Mouse (Mus musculus): ENCODE results near the gene Ptger1. TPM values are rescaled to one million over a fixed set of nuclear protein-coding genes. Genes with fewer than 3 reads are reported as not detected.

Gene Ptger1
- polyA plus RNA-seq, 2 experiments: 0.18 to 0.19 TPM

GRCm38 (mm10) chr8:83649699-83650098 lies 16.8 kb upstream of the Ptger1 start:
- ATAC-seq (ENCODE audit: insufficient read depth) (no peak), DNase-seq (ENCODE audit: low read depth in 3 of 3, low spot score in 3 of 3) (no peak)
- TF ChIP-seq CTCF (IDR thresholded peaks at IDR 0.05; ENCODE audit: low read depth) (no peak), EP300 (IDR thresholded peaks at IDR 0.05; ENCODE audit: low read depth) (no peak)
- no peaks in the 10 kb centered on the region for H3K9me3 ChIP-seq (ENCODE audit: control insufficient read depth, low read length)
- H3K9ac ChIP-seq (replicated peaks): no peak overlapping the region
- no peaks in the 10 kb centered on the region for H3K36me3 ChIP-seq (replicated peaks; ENCODE audit: control insufficient read depth, insufficient read depth, low read depth)
- H3K27me3 ChIP-seq (ENCODE audit: control insufficient read depth, insufficient read depth, low read length): no peaks in the 10 kb centered on the region
- H3K4me3 ChIP-seq (ENCODE audit: insufficient read depth in 1 of 2, low read depth in 2 of 2, low read length in 2 of 2): no peak overlapping the region
- no peak overlapping the region for H3K27ac ChIP-seq
- WGBS (ENCODE audit: insufficient replicate concordance): 83% methylated on average over 6 of the region's 6 CpGs
- no peak overlapping the region for H3K4me2 ChIP-seq (ENCODE audit: low read depth)
- H3K4me1 ChIP-seq (replicated peaks; ENCODE audit: control insufficient read depth in 2 of 2, insufficient read depth in 2 of 2, low read length in 1 of 2): peaks cover 8 to 16% of the 10 kb centered on the region in 2 experiments; a peak in 3 of 4 replicates

GRCm38 (mm10) chr8:83652030-83652743 lies 14.3 kb upstream of the Ptger1 start, which contains the start of gene Gipc1:
TSS of gene Gipc1 (plus strand) at chr8:83652677.
- Histone ChIP-seq H3K4me2 (ENCODE audit: low read depth) (peak within 1 kb of the TSS; percentile 98), H3K9ac (replicated peaks) (peak within 1 kb of the TSS; percentile 91), H3K36me3 (replicated peaks; ENCODE audit: control insufficient read depth, insufficient read depth, low read depth) (no peaks in the 10 kb centered on the region), H3K4me1 (replicated peaks; ENCODE audit: control insufficient read depth in 2 of 2, insufficient read depth in 2 of 2, low read length in 1 of 2) (peaks cover 17 to 35% of the 10 kb centered on the region in 2 experiments), H3K27me3 (ENCODE audit: control insufficient read depth, insufficient read depth, low read length) (no peaks in the 10 kb centered on the region), H3K4me3 (ENCODE audit: insufficient read depth in 1 of 2, low read depth in 2 of 2, low read length in 2 of 2) (peak within 1 kb of the TSS; percentile 89 to 97), H3K27ac (peak within 1 kb of the TSS; percentile 67), H3K9me3 (ENCODE audit: control insufficient read depth, low read length) (no peaks in the 10 kb centered on the region)
- DNase-seq (ENCODE audit: low read depth in 3 of 3, low spot score in 3 of 3) (peak; percentile 97), ATAC-seq (ENCODE audit: insufficient read depth) (peak; percentile 94)
- TF ChIP-seq CTCF (IDR thresholded peaks at IDR 0.05; ENCODE audit: low read depth) (peak; percentile 10; the same call in 1 of the 2 replicates), EP300 (IDR thresholded peaks at IDR 0.05; ENCODE audit: low read depth) (no peak)
- 4% methylated on average over 50 of the region's 50 CpGs for WGBS (ENCODE audit: insufficient replicate concordance)

DNA sequence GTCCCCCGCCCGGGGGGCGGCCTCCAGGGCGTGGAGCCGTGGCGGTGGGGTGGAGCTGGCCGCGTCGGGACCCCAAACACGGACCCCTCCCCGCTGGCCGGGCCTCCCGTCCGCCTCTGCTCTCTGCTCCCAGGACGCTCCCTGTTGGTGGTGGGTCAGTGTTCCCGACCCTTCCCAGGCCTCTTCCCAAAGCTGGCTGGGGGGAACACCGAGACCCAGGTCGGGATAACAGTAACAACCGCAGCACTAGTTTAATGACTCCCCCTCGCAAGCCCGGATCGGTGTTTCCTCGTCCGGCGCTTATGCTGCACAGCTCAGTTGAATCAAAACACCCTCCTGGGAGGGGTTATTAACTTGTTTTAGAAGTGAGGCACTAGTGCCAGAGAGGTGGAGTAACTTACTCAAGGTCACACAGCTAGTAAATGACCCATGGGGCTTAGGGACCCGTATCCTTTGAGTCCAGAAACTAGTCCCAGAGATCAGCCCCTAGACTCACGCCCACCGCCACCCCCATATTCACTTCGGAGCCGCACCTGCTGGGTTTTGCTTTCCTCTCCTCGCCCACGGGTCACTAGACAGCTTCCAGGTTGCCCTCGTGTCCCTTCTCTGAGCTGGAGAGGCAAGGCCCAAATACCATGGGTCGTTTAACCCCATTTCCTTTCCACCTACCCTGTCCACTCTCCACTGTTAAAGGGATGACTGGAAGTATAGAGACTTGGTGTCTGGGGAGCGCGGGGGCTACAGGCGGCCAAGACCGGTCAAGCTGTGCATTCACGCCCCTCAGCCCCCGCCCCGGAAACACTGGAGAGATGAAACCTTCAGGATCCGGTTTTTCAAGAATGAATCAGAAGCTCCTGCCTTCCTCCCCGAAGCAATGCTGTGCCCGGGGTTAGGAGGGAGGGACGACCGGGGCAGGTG lies 13.5 kb upstream of the Ptger1 start:
- Histone ChIP-seq H3K9me3 (ENCODE audit: control insufficient read depth, low read length) (no peaks in the 10 kb centered on the region), H3K36me3 (replicated peaks; ENCODE audit: control insufficient read depth, insufficient read depth, low read depth) (no peaks in the 10 kb centered on the region), H3K4me1 (replicated peaks; ENCODE audit: control insufficient read depth in 2 of 2, insufficient read depth in 2 of 2, low read length in 1 of 2) (peaks cover 17 to 36% of the 10 kb centered on the region in 2 experiments), H3K27me3 (ENCODE audit: control insufficient read depth, insufficient read depth, low read length) (no peaks in the 10 kb centered on the region), H3K27ac (peak overlapping the region; percentile 67), H3K4me3 (ENCODE audit: insufficient read depth in 1 of 2, low read depth in 2 of 2, low read length in 2 of 2) (peak overlapping the region; percentile 89 to 97), H3K9ac (replicated peaks) (peak overlapping the region; percentile 91), H3K4me2 (ENCODE audit: low read depth) (peak overlapping the region; percentile 98)
- TF ChIP-seq EP300 (IDR thresholded peaks at IDR 0.05; ENCODE audit: low read depth) (no peak), CTCF (IDR thresholded peaks at IDR 0.05; ENCODE audit: low read depth) (no peak)
- no peak for DNase-seq (ENCODE audit: low read depth in 3 of 3, low spot score in 3 of 3)
- peak; percentile 47; the same call in 1 of the 2 replicates for ATAC-seq (ENCODE audit: insufficient read depth)
- WGBS (ENCODE audit: insufficient replicate concordance): under 1% methylated on average over 44 of the region's 46 CpGs

- Histone ChIP-seq H3K36me3 (replicated peaks; ENCODE audit: control insufficient read depth, insufficient read depth, low read depth) (no peaks in the 10 kb centered on the region), H3K27ac (peak overlapping the region; percentile 7), H3K9ac (replicated peaks) (peak overlapping the region; percentile 91), H3K9me3 (ENCODE audit: control insufficient read depth, low read length) (no peaks in the 10 kb centered on the region), H3K4me1 (replicated peaks; ENCODE audit: control insufficient read depth in 2 of 2, insufficient read depth in 2 of 2, low read length in 1 of 2) (peaks cover 17 to 36% of the 10 kb centered on the region in 2 experiments), H3K4me3 (ENCODE audit: insufficient read depth in 1 of 2, low read depth in 2 of 2, low read length in 2 of 2) (peak overlapping the region; percentile 89 to 97), H3K4me2 (ENCODE audit: low read depth) (peak overlapping the region; percentile 98), H3K27me3 (ENCODE audit: control insufficient read depth, insufficient read depth, low read length) (no peaks in the 10 kb centered on the region)
- no peak for TF ChIP-seq CTCF (IDR thresholded peaks at IDR 0.05; ENCODE audit: low read depth)
- TF ChIP-seq EP300 (IDR thresholded peaks at IDR 0.05; ENCODE audit: low read depth): no peak
- DNase-seq (ENCODE audit: low read depth in 3 of 3, low spot score in 3 of 3) (no peak), ATAC-seq (ENCODE audit: insufficient read depth) (no peak)
- 18% methylated on average over 10 of the region's 10 CpGs for WGBS (ENCODE audit: insufficient replicate concordance)
These were observed 12.8 kb upstream of the Ptger1 start for GRCm38 (mm10) chr8:83653662-83654017.

DNA sequence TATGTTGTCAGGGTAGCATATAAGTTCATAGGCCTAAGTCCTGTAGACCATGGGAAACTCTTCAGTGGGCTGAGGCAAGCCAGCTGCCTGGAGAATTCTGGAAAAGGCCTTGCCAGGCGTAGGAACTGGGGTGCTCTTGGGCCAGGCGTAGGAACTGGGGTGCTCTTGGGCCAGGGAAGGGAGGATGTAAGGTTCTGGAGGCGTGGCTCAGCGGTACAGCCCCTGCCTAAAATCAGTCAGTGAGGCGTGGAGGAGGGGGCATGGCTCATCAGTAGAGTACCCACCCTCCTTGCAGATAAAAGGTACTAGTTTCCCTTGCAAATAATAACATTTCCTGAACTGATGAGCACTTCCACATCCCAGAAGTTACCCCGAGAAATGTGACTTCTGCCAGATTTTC lies 11.8 kb upstream of the Ptger1 start:
- no peak overlapping the region for H3K27ac ChIP-seq
- no peak overlapping the region for H3K9ac ChIP-seq (replicated peaks)

More for the DNA sequence above, 11.8 kb upstream of the Ptger1 start:
- Histone ChIP-seq H3K27me3 (ENCODE audit: control insufficient read depth, insufficient read depth, low read length) (no peaks in the 10 kb centered on the region), H3K36me3 (replicated peaks; ENCODE audit: control insufficient read depth, insufficient read depth, low read depth) (no peaks in the 10 kb centered on the region), H3K4me1 (replicated peaks; ENCODE audit: control insufficient read depth in 2 of 2, insufficient read depth in 2 of 2, low read length in 1 of 2) (peaks cover 17 to 36% of the 10 kb centered on the region in 2 experiments), H3K9me3 (ENCODE audit: control insufficient read depth, low read length) (no peaks in the 10 kb centered on the region), H3K4me3 (ENCODE audit: insufficient read depth in 1 of 2, low read depth in 2 of 2, low read length in 2 of 2) (no peak overlapping the region), H3K4me2 (ENCODE audit: low read depth) (no peak overlapping the region)
- no peak for TF ChIP-seq EP300 (IDR thresholded peaks at IDR 0.05; ENCODE audit: low read depth)
- TF ChIP-seq CTCF (IDR thresholded peaks at IDR 0.05; ENCODE audit: low read depth): no peak
- 81% methylated on average over 6 of the region's 6 CpGs for WGBS (ENCODE audit: insufficient replicate concordance)
- DNase-seq (ENCODE audit: low read depth in 3 of 3, low spot score in 3 of 3) (no peak), ATAC-seq (ENCODE audit: insufficient read depth) (no peak)
